Mouse (Mus musculus): ENCODE measurements at regions not wholly inside any gene's neighbourhood (a gene's known extent, or its start where the extent isn't known, plus 50 kb on each side); places are given as distances from the start of the nearest gene placed in this dataset.

- TF ChIP-seq CTCF (IDR thresholded peaks at IDR 0.05; ENCODE audit: low read depth, low read length) (no peak), POLR2A (IDR thresholded peaks at IDR 0.05; ENCODE audit: extremely low read depth, insufficient read depth, low read length) (no peak)
Measured at GRCm38 (mm10) chr3:130833722-130834121, 103.5 kb upstream of the Rpl34 start.
